Mouse (Mus musculus): ENCODE measurements around the gene Hacl1.
"Not testable (repeated sequence)": the region's sequence is repeated elsewhere in the genome, so short reads cannot be mapped to it uniquely, and the experiment has no call there.

Hacl1 gene

GRCm38 (mm10) chr14:31641506-31642155, 545 bp upstream of the Hacl1 start:
- DNase-seq (ENCODE audit: low read depth, low spot score): no peak

- no peak for DNase-seq (ENCODE audit: low read depth, low spot score)
Measured at GRCm38 (mm10) chr14:31640346-31640889, 668 bp downstream of the Hacl1 start, which contains the start of gene Gm49387. Gene Gm49387, minus strand, starts transcription at chr14:31640878.

- DNase-seq (ENCODE audit: low read depth, low spot score): no peak
Measured at GRCm38 (mm10) chr14:31630677-31631076, 10.4 kb downstream of the Hacl1 start.

- no peak for DNase-seq (ENCODE audit: low read depth, low spot score)
Measured at GRCm38 (mm10) chr14:31622748-31623147, 18.3 kb downstream of the Hacl1 start.

- no peak for DNase-seq (ENCODE audit: low read depth, low spot score)
Measured at GRCm38 (mm10) chr14:31620591-31621223, 20.4 kb downstream of the Hacl1 start.

- DNase-seq (ENCODE audit: low read depth, low spot score): no peak
Measured at GRCm38 (mm10) chr14:31617997-31618396, 23.1 kb downstream of the Hacl1 start.

GRCm38 (mm10) chr14:31617204-31617603, 23.9 kb downstream of the Hacl1 start:
- DNase-seq (ENCODE audit: low read depth, low spot score): no peak

GRCm38 (mm10) chr14:31613671-31614070, 27.4 kb downstream of the Hacl1 start:
- DNase-seq (ENCODE audit: low read depth, low spot score): no peak

- no peak for DNase-seq (ENCODE audit: low read depth, low spot score)
Measured at GRCm38 (mm10) chr14:31611986-31612385, 29.1 kb downstream of the Hacl1 start.

GRCm38 (mm10) chr14:31605514-31605913, 35.6 kb downstream of the Hacl1 start:
- DNase-seq (ENCODE audit: low read depth, low spot score): no peak

GRCm38 (mm10) chr14:31604916-31605315, 36.2 kb downstream of the Hacl1 start:
- no peak for DNase-seq (ENCODE audit: low read depth, low spot score)

- not testable (repeated sequence) for DNase-seq (ENCODE audit: low read depth, low spot score)
Measured at GRCm38 (mm10) chr14:31602616-31602979, 38.5 kb downstream of the Hacl1 start.

- DNase-seq (ENCODE audit: low read depth, low spot score): no peak
Measured at GRCm38 (mm10) chr14:31601908-31602615, 39.0 kb downstream of the Hacl1 start.

GRCm38 (mm10) chr14:31597446-31597845, 43.6 kb downstream of the Hacl1 start:
- DNase-seq (ENCODE audit: low read depth, low spot score): no peak

GRCm38 (mm10) chr14:31596408-31596807, 44.7 kb downstream of the Hacl1 start:
- no peak for DNase-seq (ENCODE audit: low read depth, low spot score)

- DNase-seq (ENCODE audit: low read depth, low spot score): no peak
Measured at GRCm38 (mm10) chr14:31594693-31595092, 46.4 kb downstream of the Hacl1 start.

- DNase-seq (ENCODE audit: low read depth, low spot score): no peak
Measured at GRCm38 (mm10) chr14:31593036-31593435, 48.0 kb downstream of the Hacl1 start.

GRCm38 (mm10) chr14:31591243-31591642, 49.8 kb downstream of the Hacl1 start, which contains the start of gene Colq:
Gene Colq, minus strand, starts transcription at chr14:31591343.
- no peak for DNase-seq (ENCODE audit: low read depth, low spot score)

GRCm38 (mm10) chr14:31586451-31586850, 54.6 kb downstream of the Hacl1 start:
- DNase-seq (ENCODE audit: low read depth, low spot score): no peak

- DNase-seq (ENCODE audit: low read depth, low spot score): no peak
Measured at GRCm38 (mm10) chr14:31583082-31583481, 58.0 kb downstream of the Hacl1 start.

- DNase-seq (ENCODE audit: low read depth, low spot score): no peak
Measured at GRCm38 (mm10) chr14:31577966-31578735, 62.9 kb downstream of the Hacl1 start.

All from retina, adult 2 months (tissue).